Mouse (Mus musculus): ENCODE results near the gene Ky. TPM values are rescaled to one million over a fixed set of nuclear protein-coding genes. Genes with fewer than 3 reads are reported as not detected.

Ky gene
- total RNA-seq, 4 experiments from 2014 or later, result 1.8 to 3.4 (median 2.7) TPM

DNA sequence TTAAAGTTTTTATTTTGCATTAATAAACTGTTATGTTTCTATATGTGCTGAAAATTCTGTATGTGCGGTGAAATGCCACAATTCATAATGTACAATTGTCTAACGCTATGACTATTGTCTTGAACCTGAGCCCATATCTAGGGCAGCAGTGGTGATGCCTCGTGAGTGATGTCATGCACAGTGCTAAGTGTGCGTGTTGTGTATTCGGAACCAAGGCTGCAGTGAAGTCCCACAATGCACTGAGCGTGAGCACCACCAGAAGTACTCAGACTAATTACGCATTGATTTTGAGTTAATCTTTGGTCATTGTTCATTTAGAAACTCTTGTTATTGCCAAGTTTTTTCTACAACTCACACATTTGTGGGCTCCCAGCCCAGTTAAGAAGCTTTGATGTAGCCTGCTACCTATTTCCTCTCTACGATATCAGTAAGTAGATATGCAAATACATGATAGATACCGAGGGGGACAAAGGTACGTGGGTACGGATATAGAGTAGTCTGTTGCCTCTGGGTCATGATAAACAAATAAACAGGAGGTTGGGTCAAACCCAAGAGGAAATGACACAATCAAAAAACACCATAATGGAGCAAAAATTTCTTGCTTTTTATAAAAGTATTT lies 3.4 kb upstream of the Ky start:
- no peak for DNase-seq (ENCODE audit: low spot score in 2 of 2)

DNA sequence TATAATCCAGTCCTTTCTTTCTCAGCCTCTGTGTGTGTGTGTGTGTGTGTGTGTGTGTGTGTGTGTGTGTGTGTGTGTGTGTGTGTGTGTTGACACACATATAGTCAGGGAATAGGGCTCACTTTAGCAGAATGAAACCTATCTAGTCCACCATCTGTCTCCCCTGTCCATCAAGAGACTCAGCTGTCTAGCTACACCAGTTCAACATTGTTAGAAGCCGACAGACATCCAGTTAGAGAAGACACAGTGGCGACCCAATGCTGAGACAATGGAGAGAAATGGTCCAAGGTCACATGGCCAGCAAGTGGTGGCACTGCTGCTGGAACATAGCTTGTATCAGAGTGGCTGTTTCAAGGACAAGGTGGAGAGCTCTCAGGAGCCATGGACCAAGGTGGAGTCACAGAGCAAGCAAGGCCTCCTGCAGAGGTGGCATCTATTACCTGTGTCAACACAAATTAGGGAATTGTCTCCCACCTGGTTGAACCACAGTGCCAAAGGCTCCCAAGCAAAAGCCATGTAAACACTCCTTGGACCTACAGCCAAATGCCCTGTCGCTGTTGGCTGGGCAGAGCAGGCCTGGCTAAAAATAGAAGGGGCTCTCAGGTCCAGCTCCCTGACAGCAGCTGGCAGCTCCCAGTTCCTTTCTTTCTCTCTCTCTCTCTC lies 703 bp upstream of the Ky start:
- DNase-seq (ENCODE audit: low spot score in 2 of 2), result no peak

DNA sequence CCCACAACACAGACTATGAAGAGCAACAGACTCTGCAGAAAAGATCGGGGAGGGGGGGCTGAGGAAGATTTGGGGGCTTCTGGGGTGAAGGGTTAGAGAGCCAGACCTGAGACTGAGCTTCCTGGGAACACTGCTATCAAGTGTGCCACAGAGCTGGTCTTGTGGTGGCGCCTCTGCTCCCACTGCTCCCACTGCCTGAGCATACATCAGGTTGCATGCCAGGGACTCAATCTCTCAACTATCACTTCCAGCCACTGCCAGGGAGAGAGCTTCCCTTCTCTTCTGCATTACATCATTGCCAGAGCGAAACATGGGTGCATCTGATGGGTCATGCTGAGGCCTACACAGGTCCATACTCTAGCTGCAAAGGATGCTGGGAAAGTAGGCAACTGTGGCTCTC lies 2.8 kb downstream of the Ky start:
- DNase-seq (ENCODE audit: low spot score in 2 of 2), result no peak

DNA sequence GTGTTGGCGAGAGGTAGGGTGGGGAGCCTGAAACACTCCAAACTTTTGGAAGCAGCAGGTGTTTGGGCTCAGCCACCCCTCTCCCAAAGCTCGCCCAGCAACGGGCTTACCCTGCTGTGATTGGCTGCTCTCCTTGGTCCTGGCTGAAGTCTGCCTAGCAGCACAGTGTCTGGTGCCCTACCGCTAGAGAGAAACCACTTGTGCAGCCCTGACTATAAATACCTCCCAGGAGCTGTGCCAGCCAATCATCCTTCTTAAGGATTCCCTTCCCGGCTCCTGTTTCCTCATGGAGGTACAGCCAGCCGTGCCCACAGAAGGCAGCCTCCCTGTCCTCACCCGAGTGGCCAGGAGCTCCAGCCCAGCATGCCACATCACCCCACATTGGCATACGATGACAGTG lies 5.9 kb downstream of the Ky start:
- no peak for DNase-seq (ENCODE audit: low spot score in 2 of 2)

DNA sequence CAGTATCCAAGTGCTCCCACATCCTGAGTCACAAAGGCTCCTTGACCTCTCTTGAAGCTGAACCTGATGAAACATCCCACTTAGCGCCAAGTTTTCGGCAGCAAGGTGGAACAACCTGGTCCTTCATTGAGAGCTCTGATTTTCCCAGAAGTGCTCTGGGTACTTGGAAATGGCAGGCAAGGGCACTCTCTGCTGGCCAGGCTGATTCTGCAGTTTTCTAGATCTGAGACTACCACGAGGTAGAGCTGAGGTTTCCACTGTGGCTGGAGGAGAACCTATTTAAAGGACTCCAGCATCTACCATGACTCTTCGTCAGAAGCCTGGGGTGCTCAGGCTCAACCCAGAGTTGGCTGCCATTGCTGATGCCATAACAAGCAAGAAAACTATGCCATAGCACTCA lies 8.0 kb downstream of the Ky start:
- DNase-seq (ENCODE audit: low spot score in 2 of 2), result no peak

DNA sequence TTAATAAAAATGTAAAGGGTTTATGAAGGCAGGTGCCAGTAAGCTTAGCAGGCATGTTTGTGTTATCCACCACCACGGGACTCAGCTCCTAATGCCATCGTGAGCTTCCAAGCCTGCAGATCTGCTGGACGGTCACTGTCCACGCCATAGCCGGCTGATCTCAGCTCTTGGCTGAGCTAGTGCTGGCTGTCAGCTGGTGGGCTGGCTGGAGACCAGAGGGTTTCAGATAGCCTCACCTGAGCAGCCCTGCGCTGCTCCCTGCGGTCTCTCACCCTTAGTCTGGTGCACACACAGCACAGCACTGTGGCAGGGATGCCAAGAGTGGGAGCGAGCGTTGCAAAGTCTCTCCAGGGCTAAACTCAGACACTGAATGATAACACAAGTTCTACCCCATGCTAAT lies 12.9 kb downstream of the Ky start:
- no peak for DNase-seq (ENCODE audit: low spot score in 2 of 2)

DNA sequence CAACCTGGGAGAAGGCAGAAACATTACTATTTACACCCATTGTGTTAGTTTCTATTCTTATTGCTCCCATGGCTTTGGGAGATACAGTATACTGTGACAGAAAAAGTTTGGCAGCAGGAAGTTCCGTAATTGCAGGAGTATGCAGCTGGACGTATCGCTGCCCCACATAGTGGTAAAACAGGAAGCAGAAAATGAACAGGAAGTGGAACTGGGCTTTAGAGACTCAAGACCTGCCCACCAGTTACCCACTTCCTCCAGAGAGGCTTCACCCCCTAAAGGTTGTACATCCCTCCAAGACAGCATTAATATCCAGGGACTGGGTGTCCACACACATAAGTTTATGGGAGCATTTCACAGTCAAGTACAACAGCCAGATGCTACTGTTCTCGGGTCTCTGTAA lies 15.8 kb downstream of the Ky start:
- DNase-seq (ENCODE audit: low spot score in 2 of 2), result no peak

DNA sequence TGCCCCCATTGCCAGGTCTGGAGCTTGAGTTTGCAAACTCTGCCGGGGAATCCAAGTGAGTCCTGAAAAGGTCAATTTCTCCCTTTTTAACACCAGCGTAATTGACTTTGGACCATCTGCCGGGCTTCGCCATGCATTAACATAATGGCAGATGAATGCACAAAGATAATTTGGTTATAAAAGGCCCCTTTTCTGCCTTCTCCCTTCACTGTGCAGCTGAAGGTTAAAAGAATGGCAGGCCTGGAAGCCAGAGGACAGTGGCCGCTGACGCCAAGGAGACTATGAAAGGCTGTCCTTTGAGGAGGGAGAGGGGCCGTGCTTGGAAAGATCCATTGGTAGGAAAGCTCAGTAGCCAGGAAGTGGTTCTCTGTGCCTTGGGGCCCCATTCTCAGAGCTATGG lies 22.6 kb downstream of the Ky start:
- DNase-seq (ENCODE audit: low spot score in 2 of 2), result no peak

DNA sequence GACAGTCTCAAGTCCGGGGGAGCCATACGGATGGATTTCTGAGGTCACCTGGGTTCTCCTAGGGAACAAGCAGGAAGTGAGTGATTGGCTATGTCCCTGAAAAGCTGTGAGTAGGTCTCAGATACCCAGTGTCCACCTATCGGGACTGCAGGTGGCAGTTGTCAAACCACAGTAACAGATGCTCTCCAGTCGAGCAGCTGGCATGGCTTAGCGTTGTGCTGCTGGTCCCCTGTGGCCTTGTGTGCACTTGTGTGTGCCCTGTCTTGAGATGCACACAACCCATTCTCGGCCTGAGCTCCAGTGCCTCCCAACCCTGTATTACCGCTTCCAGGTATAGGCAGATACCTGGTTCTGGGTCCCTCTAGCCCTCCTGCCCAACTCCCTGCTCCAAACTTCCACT lies 23.0 kb downstream of the Ky start:
- no peak for DNase-seq (ENCODE audit: low spot score in 2 of 2)

DNA sequence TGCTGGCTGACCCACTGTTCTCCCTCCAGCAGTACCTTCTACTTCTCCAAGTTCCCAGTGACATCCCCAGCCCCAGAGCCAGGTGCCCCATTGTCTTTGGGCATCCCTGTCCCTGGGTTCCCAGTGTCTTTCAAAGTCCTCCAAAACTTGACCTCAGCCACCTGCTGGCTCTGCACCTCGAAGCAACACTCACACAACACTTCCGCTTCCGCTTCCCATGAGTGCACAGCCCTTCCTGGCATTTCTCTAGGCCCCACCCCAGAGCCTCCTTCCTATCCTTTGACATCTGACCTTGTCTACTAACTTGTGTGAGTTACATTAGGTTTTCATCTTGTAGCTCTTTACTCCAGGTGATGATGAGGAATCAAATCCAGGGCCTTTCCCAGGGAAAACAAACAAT lies 23.5 kb downstream of the Ky start:
- no peak for DNase-seq (ENCODE audit: low spot score in 2 of 2)

DNA sequence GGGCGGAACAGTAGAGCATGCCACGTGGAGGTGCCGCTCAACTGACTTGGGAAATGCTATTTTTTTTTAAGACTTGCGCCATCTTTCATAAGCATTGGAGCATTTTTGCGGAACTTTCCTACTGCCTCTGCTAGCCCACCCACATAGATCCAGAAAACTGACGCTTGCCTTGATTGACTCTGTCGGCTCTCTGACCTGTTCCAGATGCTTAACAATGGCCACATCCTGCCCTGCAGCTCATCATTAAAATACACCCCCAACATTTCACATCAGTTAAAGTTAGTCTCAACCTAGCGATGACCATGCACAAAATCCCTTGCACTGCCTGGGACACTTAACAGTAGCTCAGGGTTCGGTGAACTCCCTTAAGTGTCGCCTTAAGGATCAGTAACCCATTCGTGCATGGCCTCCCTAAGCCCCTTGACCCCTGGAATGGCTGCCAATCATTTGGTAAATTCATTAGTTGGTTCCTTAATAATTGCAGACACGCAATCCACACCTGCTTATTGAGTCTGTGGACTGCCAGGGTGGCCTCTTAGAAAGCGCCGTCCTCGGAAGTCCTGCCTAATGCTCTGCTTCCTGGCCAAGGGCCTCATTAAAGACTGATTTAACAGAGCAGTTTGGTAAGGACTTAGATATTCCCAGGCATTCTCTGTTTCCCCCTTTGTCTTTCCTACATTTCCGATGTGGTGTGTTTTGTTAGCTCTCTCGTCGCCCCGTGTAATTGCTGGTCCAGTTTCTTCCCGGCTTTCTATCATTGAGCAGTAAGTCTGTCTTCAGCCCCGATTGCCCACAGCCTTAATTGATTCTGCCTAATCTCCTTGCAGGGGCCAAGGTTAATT lies 25.7 kb downstream of the Ky start:
- DNase-seq (ENCODE audit: low spot score in 2 of 2), result no peak

DNA sequence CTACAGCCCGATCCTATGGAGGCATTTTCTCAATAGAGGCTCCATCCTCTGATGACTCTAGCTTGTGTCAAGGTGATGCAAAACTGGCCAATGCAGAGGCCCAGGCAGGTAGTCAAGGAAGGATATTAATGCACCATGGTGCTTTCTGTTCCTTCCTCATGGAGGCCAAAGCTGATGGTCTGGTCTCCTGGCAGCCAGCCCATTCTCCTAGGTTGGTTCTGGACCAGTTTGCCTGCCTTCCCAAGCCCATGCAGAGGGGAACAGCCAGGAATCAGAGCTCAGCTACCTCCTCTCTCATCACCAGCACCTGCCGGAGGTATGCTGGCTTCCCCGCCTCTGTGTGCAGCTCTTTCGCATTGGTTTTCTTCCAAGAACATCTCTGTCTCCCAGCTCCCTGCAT lies 31.4 kb downstream of the Ky start:
- DNase-seq (ENCODE audit: low spot score in 2 of 2), result no peak

DNA sequence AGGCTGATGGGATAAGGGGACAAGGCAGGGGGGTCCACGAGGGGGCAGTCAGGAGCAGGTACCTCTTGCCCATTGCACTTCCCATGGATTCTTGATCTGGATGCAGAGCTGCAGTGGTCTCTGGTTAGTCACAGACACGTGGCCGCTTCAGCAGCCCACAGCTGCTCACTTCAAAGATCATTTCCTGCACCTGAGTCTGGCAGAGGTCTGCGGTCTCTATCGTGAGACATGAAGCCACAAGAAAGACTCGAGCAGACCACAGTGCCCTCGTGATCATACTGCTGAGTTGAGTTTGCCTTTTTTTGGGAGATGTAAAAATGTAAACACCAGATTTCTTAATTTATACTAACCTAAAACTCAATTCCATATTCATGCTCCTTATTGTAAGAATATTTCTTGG lies 34.1 kb downstream of the Ky start:
- DNase-seq (ENCODE audit: low spot score in 2 of 2), result no peak

DNA sequence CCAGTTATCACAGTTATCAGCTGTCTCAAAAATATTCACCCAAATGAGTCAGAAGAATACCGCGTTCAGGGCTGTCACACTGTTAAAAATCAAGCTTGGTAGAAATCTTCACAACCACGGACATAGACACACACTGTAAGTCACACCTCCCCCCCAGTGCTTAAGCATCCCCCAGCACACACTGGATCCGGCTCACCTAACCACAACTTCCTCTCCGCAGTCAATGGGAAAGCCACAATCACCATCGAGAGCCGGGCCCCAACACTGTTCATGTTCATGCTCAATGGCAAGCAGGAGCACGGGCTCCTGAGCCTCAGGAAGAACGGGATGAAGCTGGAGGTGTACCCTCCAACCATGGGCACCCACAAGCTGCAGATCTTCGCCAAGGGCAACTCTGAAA lies 36.1 kb downstream of the Ky start:
- no peak for DNase-seq (ENCODE audit: low spot score in 2 of 2)

DNA sequence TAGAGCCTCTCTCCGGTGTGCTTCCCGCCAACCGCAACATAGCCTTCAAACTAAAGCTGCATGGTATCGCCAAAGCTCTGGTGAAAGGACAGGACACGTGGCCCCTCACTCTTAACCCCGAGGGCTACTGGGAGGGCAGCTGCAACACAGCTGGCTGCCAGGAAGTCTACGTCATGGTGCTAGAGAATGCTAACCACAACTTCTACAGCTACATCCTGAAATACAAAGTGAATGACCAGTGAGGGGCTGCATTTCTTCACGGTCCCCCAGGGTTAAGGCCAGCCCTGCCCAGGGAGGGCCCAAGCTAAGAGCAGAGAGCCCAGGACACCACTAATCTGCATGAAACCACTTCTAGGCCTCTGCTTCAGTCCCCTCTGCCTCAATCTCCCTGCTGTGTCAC lies 37.0 kb downstream of the Ky start:
- DNase-seq (ENCODE audit: low spot score in 2 of 2), result no peak

DNA sequence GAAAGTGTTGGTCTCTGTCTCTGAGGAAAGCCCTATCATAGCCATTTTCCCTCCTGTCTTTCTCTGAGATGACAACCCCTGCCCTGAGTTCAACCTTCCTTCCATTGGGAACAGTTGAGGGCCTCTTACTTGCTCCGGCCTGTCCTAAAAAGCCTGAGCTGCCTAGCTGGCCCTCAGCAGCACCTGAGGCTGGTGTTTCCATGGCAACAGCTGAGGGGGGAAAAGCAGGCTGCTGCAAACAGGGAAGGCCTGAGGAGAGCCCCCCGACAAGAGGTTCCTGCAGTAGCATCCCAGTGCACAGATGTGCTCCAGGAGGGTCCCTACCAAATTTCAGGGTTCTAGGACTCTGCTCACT lies 38.2 kb downstream of the Ky start:
- DNase-seq (ENCODE audit: low spot score in 2 of 2), result no peak

DNA sequence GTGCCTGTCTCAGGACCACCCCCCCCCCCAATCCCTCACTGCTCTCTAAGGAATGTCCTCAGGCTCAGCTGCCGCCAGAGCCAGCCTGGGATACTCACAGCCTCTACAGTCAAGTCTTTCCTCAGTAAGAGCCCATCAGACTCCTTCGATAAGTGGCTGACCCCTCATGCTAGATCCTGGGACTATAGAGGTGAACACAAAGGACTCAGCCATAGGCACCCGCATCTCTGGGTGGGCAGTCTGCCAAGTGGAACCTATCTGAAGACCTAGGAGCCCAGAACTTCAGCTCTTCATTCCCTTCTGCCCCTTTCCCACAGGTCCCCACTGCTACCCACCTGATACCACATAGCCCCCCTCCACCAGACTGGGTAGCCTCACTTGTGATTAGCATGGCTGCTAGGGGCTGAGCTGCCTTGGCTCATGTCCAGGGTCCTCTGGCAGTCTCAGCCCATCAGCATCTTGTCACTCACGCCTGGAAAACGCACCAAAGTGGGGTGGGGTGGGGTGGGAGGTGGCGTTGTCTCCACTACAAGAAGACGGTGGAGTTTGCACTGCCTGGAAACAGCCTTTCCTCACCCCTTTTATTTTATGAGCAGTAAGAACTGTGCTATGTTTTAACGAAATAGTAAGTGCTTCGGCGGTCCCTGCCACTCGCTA lies 38.7 kb downstream of the Ky start:
- no peak for DNase-seq (ENCODE audit: low spot score in 2 of 2)

DNA sequence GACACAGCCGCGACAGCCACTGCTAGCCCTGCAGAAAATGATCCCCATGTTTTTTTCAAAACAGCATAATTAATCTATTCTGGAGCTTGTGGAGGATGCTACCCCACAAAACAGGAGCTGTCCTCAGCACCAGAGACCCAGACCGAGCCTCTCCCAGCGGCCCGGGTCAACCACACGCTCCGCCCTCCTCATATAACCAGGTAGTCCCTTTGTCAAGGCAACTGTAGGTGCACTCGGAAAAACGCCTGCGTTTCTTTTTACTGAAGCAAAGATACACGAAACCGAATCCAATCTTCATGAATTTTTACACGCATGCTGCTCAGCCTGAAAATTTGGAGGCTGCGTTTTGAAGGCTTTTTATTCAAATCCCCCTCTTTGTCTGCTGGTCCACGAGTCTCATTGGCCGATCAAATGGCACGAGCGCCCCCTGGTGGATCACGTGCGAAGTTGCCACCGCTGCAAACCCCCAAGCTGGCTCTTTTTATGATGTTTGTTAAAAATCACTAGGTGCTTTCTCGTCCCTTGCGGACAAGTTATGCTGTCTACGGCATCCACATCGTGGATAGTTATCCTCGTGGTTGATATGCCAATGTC lies 39.3 kb downstream of the Ky start:
- DNase-seq (ENCODE audit: low spot score in 2 of 2), result peak; percentile 79 to 89

DNA sequence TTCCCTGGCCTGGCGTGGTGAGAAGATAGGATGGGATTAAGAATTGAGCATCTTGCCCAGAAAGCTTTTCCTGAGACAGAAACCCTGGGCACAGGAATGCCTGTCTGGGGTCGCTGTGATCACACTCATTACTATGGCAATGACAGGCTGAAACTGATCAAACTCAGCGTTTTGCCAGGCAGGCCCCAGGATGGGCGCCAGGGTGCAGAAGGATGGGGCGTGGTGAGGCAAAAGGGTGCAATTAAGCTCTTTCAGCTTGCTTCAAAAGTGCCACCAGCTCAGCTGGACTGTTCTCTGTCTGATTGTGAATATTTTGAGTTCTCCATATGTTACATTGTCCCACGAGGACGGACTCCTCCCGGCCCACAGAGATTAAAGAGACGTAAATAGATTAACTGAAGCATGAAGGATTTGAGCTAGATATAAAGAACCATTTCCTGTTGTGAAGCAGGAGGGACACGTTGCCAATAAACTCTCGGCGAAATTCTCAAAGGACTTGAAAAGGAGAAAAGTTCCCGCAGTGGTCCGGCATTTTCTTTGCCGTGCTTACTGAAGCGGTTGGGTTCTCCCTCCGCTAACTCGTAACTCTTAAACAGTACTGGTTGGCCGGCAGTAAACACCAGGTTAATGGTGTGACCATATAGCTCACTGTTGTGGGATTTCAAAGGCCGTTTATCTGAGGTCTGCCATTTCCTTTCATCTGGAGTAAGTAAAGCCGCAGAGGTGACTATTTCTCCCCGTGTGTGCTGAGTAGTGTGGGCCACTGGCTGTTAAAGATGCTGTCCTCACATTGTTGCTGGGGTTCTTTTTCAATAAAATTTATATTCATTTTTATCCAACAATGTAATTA lies 40.1 kb downstream of the Ky start:
- no peak for DNase-seq (ENCODE audit: low spot score in 2 of 2)

DNA sequence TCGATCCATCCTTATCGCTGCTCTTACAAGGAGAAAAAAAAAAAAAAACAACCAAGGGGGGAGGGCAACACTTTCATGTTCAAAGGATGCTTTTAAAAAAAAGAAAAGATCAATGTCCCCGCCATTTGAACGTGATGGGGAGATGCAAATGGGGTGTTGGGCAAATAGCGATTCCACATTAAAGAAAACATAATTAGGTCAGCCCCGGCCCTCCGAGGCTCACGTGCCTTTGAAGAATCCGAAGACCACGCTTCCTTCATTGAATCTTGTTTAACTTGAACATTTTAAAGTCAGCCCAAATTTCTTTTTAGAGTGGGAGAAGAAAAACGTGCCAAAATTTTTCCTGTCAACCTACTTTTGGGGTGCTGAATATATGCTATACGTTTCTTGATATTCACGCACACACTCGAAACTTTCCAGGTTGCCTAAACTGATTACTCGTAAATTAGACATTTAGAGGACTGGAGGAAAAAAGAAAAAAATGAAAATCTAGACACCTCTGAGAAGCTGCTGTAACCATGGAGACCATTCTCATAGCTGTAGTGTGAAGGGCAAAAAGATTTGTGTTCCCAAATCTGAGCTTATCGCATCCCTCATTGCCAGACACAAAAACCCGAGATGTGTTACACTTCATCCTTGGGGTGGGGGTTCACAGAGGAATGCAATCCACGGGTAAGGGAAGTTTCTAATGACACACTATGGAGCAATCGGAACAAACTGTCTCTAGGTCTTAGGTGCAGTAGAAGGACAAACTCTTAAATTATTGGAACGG lies 40.9 kb downstream of the Ky start:
- no peak for DNase-seq (ENCODE audit: low spot score in 2 of 2)
